Mouse (Mus musculus): Measurements from ENCODE around the gene Pak1. TPM values are rescaled to one million over a fixed set of nuclear protein-coding genes. Genes with fewer than 3 reads are reported as not detected.

The Pak1 gene
- polyA plus RNA-seq, 1 experiment from 2014 or later, result 8.5 TPM

- no peak overlapping the region for H3K27ac ChIP-seq
- 79% methylated on average over 1 of the region's 1 CpGs for WGBS (ENCODE audit: insufficient replicate concordance)
- no peak overlapping the region for H3K9ac ChIP-seq
- H3K36me3 ChIP-seq, result no peaks in the 10 kb centered on the region
- no peak for ATAC-seq
- no peak overlapping the region for H3K4me3 ChIP-seq
- no peaks in the 10 kb centered on the region for H3K9me3 ChIP-seq (replicated peaks)
- H3K4me2 ChIP-seq, result no peak overlapping the region
- no peaks in the 10 kb centered on the region for H3K27me3 ChIP-seq (replicated peaks)
- H3K4me1 ChIP-seq, result no peaks in the 10 kb centered on the region
Measured at GRCm38 (mm10) chr7:97868766-97869165, 80.4 kb downstream of the Pak1 start.

- no peaks in the 10 kb centered on the region for H3K36me3 ChIP-seq
- H3K27me3 ChIP-seq (replicated peaks), result no peaks in the 10 kb centered on the region
- H3K9me3 ChIP-seq (replicated peaks), result no peaks in the 10 kb centered on the region
- no peaks in the 10 kb centered on the region for H3K4me1 ChIP-seq
- H3K27ac ChIP-seq, result no peak overlapping the region
- WGBS (ENCODE audit: insufficient replicate concordance), result 85% methylated on average over 4 of the region's 4 CpGs
- no peak for ATAC-seq
- no peak overlapping the region for H3K4me2 ChIP-seq
- H3K4me3 ChIP-seq, result no peak overlapping the region
- no peak overlapping the region for H3K9ac ChIP-seq
Measured at GRCm38 (mm10) chr7:97872396-97872795, 84.1 kb downstream of the Pak1 start.

- ATAC-seq, result no peak
- no peak overlapping the region for H3K27ac ChIP-seq
- no peak overlapping the region for H3K4me2 ChIP-seq
- no peaks in the 10 kb centered on the region for H3K36me3 ChIP-seq
- H3K27me3 ChIP-seq (replicated peaks), result no peaks in the 10 kb centered on the region
- no peak overlapping the region for H3K9ac ChIP-seq
- H3K4me1 ChIP-seq, result no peaks in the 10 kb centered on the region
- no peak overlapping the region for H3K4me3 ChIP-seq
- H3K9me3 ChIP-seq (replicated peaks), result no peaks in the 10 kb centered on the region
Measured at GRCm38 (mm10) chr7:97873317-97873716, 85.0 kb downstream of the Pak1 start.

GRCm38 (mm10) chr7:97877846-97878538 is 89.7 kb downstream of the Pak1 start:
- no peak overlapping the region for H3K4me2 ChIP-seq
- 77% methylated on average over 7 of the region's 7 CpGs for WGBS (ENCODE audit: insufficient replicate concordance)
- no peaks in the 10 kb centered on the region for H3K4me1 ChIP-seq
- no peaks in the 10 kb centered on the region for H3K9me3 ChIP-seq (replicated peaks)
- no peak overlapping the region for H3K27ac ChIP-seq
- H3K9ac ChIP-seq, result no peak overlapping the region
- no peak for ATAC-seq
- H3K4me3 ChIP-seq, result no peak overlapping the region
- H3K27me3 ChIP-seq (replicated peaks), result no peaks in the 10 kb centered on the region
- no peaks in the 10 kb centered on the region for H3K36me3 ChIP-seq

- Histone ChIP-seq H3K4me1 (no peaks in the 10 kb centered on the region), H3K27me3 (replicated peaks) (no peaks in the 10 kb centered on the region), H3K4me2 (no peak overlapping the region), H3K36me3 (no peaks in the 10 kb centered on the region), H3K4me3 (no peak overlapping the region), H3K9me3 (replicated peaks) (no peaks in the 10 kb centered on the region), H3K9ac (no peak overlapping the region), H3K27ac (no peak overlapping the region)
- no peak for ATAC-seq
- WGBS (ENCODE audit: insufficient replicate concordance), result 65% methylated on average over 3 of the region's 3 CpGs
Measured at GRCm38 (mm10) chr7:97911646-97912045, 123.3 kb downstream of the Pak1 start.

GRCm38 (mm10) chr7:97914833-97915516 is 126.6 kb downstream of the Pak1 start:
- no peak overlapping the region for H3K9ac ChIP-seq
- no peak overlapping the region for H3K4me3 ChIP-seq
- H3K9me3 ChIP-seq (replicated peaks), result no peaks in the 10 kb centered on the region
- no peak overlapping the region for H3K27ac ChIP-seq
- H3K4me1 ChIP-seq, result no peaks in the 10 kb centered on the region
- 48% methylated on average over 2 of the region's 2 CpGs for WGBS (ENCODE audit: insufficient replicate concordance)
- no peaks in the 10 kb centered on the region for H3K36me3 ChIP-seq
- H3K4me2 ChIP-seq, result no peak overlapping the region
- H3K27me3 ChIP-seq (replicated peaks), result no peaks in the 10 kb centered on the region
- ATAC-seq, result no peak

GRCm38 (mm10) chr7:97919742-97920141 is 131.4 kb downstream of the Pak1 start, which contains the start of gene Gdpd4:
Gene Gdpd4, plus strand, starts transcription at chr7:97919955.
- no peak within 1 kb of the TSS for H3K27ac ChIP-seq
- H3K4me1 ChIP-seq, result no peaks in the 10 kb centered on the region
- no peak for ATAC-seq
- no peak within 1 kb of the TSS for H3K9ac ChIP-seq
- H3K4me2 ChIP-seq, result no peak within 1 kb of the TSS
- no peak within 1 kb of the TSS for H3K4me3 ChIP-seq
- H3K36me3 ChIP-seq, result no peaks in the 10 kb centered on the region
- 57% methylated on average over 12 of the region's 12 CpGs for WGBS (ENCODE audit: insufficient replicate concordance)
- no peaks in the 10 kb centered on the region for H3K27me3 ChIP-seq (replicated peaks)
- no peaks in the 10 kb centered on the region for H3K9me3 ChIP-seq (replicated peaks)

- ATAC-seq, result no peak
- WGBS (ENCODE audit: insufficient replicate concordance), result 53% methylated on average over 1 of the region's 1 CpGs
Measured at GRCm38 (mm10) chr7:97925819-97926218, 137.5 kb downstream of the Pak1 start.

GRCm38 (mm10) chr7:97926978-97927377 is 138.6 kb downstream of the Pak1 start:
- Histone ChIP-seq H3K9me3 (replicated peaks) (no peaks in the 10 kb centered on the region), H3K27me3 (replicated peaks) (no peaks in the 10 kb centered on the region), H3K4me2 (no peak overlapping the region), H3K27ac (no peak overlapping the region), H3K9ac (no peak overlapping the region), H3K4me3 (no peak overlapping the region), H3K4me1 (no peaks in the 10 kb centered on the region), H3K36me3 (no peaks in the 10 kb centered on the region)
- 77% methylated on average over 5 of the region's 5 CpGs for WGBS (ENCODE audit: insufficient replicate concordance)
- ATAC-seq, result no peak

More at GRCm38 (mm10) chr7:97925819-97926218, 137.5 kb downstream of the Pak1 start:
- H3K36me3 ChIP-seq, result no peaks in the 10 kb centered on the region
- H3K4me3 ChIP-seq, result no peak overlapping the region
- no peaks in the 10 kb centered on the region for H3K27me3 ChIP-seq (replicated peaks)
- no peaks in the 10 kb centered on the region for H3K4me1 ChIP-seq
- H3K9ac ChIP-seq, result no peak overlapping the region
- H3K9me3 ChIP-seq (replicated peaks), result no peaks in the 10 kb centered on the region
- H3K4me2 ChIP-seq, result no peak overlapping the region
- no peak overlapping the region for H3K27ac ChIP-seq

GRCm38 (mm10) chr7:97944485-97944884 is 156.1 kb downstream of the Pak1 start:
- Histone ChIP-seq H3K9ac (no peak overlapping the region), H3K36me3 (no peaks in the 10 kb centered on the region), H3K27ac (no peak overlapping the region), H3K4me2 (no peak overlapping the region), H3K4me1 (no peaks in the 10 kb centered on the region), H3K27me3 (replicated peaks) (no peaks in the 10 kb centered on the region), H3K9me3 (replicated peaks) (no peaks in the 10 kb centered on the region), H3K4me3 (no peak overlapping the region)
- ATAC-seq, result no peak
- 45% methylated on average over 1 of the region's 1 CpGs for WGBS (ENCODE audit: insufficient replicate concordance)
